Mouse (Mus musculus) E14TG2a.4 (cell line): ENCODE data around the gene Asic3.

Experiments
- H3K27me3 ChIP-seq: 2 replicates; pipeline ENCODE4 v1.6.1; 2014; ENCODE audit warnings: low read length, control low read depth; ENCODE audit not compliant: insufficient read depth
- H3K36me3 ChIP-seq: 2 replicates; pipeline ENCODE4 v1.6.1; 2014; ENCODE audit warnings: low read length, control low read depth; ENCODE audit not compliant: insufficient read depth
- H3K4me1 ChIP-seq: replicated peaks from 2 replicates; pipeline ENCODE4 v1.6.1; 2014; ENCODE audit warnings: low read depth, low read length, control low read depth
- H3K4me3 ChIP-seq: replicated peaks from 2 replicates; pipeline ENCODE4 v1.5.1; 2014; ENCODE audit warnings: mild to moderate bottlenecking, low read length
- H3K9me3 ChIP-seq: 2 replicates; pipeline ENCODE4 v1.6.1; 2014; ENCODE audit warnings: low read length, control low read depth
- CTCF ChIP-seq: conservative IDR thresholded peaks from 2 replicates; pipeline ENCODE4 v1.5.1; 2014; ENCODE audit warnings: low read length
- NANOG ChIP-seq: IDR thresholded peaks from 2 replicates; pipeline ENCODE4 v1.6.1; 2014; ENCODE audit warnings: borderline replicate concordance, low read length, mixed read lengths
- POU5F1 ChIP-seq: IDR thresholded peaks from 2 replicates; pipeline ENCODE4 v1.6.1; 2014; ENCODE audit warnings: low read length, borderline replicate concordance

The Asic3 gene

GRCm38 (mm10) chr5:24413042-24413693 is at the start of gene Asic3:
TSS of gene Asic3 (plus strand) at chr5:24413392.
- H3K9me3 ChIP-seq = no peaks in the 10 kb centered on the region
- peaks cover 18% of the 10 kb centered on the region for H3K36me3 ChIP-seq
- peaks cover 35% of the 10 kb centered on the region for H3K27me3 ChIP-seq
- TF ChIP-seq CTCF (no peak), NANOG (no peak), POU5F1 (no peak)
- H3K4me1 ChIP-seq = peaks cover 30% of the 10 kb centered on the region
- peak within 1 kb of the TSS; percentile 69 for H3K4me3 ChIP-seq

GRCm38 (mm10) chr5:24363467-24363866 is 49.7 kb upstream of the Asic3 start:
- Histone ChIP-seq H3K9me3 (no peaks in the 10 kb centered on the region), H3K4me3 (no peak overlapping the region), H3K36me3 (0 out of 2 replicates have a peak, but pooled peaks cover 12% of the 10 kb centered on the region), H3K4me1 (peaks cover 77% of the 10 kb centered on the region), H3K27me3 (peaks cover 16% of the 10 kb centered on the region)
- TF ChIP-seq CTCF (no peak), NANOG (no peak), POU5F1 (no peak)

GRCm38 (mm10) chr5:24364061-24364460 is 49.1 kb upstream of the Asic3 start:
- H3K4me1 ChIP-seq = peaks cover 82% of the 10 kb centered on the region
- H3K9me3 ChIP-seq = no peaks in the 10 kb centered on the region
- peaks cover 16% of the 10 kb centered on the region for H3K27me3 ChIP-seq
- peak overlapping the region; percentile 71 for H3K4me3 ChIP-seq
- H3K36me3 ChIP-seq = 0 out of 2 replicates have a peak, but pooled peaks cover 12% of the 10 kb centered on the region
- TF ChIP-seq POU5F1 (no peak), CTCF (no peak), NANOG (no peak)

- TF ChIP-seq POU5F1 (no peak), NANOG (no peak), CTCF (no peak)
- Histone ChIP-seq H3K4me3 (peak within 1 kb of the TSS; percentile 71), H3K27me3 (peaks cover 16% of the 10 kb centered on the region), H3K36me3 (0 out of 2 replicates have a peak, but pooled peaks cover 12% of the 10 kb centered on the region), H3K9me3 (no peaks in the 10 kb centered on the region), H3K4me1 (peaks cover 86% of the 10 kb centered on the region)
Observed at GRCm38 (mm10) chr5:24364508-24364907, 48.7 kb upstream of the Asic3 start, which contains the start of gene Nos3. TSS of gene Nos3 (plus strand) at chr5:24364810.

GRCm38 (mm10) chr5:24364963-24365362 is 48.2 kb upstream of the Asic3 start:
- H3K27me3 ChIP-seq = peaks cover 16% of the 10 kb centered on the region
- H3K4me3 ChIP-seq = peak overlapping the region; percentile 71
- H3K4me1 ChIP-seq = peaks cover 88% of the 10 kb centered on the region
- TF ChIP-seq CTCF (no peak), POU5F1 (no peak), NANOG (no peak)
- H3K36me3 ChIP-seq = 0 out of 2 replicates have a peak, but pooled peaks cover 12% of the 10 kb centered on the region
- no peaks in the 10 kb centered on the region for H3K9me3 ChIP-seq

- H3K36me3 ChIP-seq = peaks cover 13% of the 10 kb centered on the region; the same call in 1 of the 2 replicates
- H3K27me3 ChIP-seq = peaks cover 16% of the 10 kb centered on the region
- no peaks in the 10 kb centered on the region for H3K9me3 ChIP-seq
- peaks cover 84% of the 10 kb centered on the region for H3K4me1 ChIP-seq
- peak overlapping the region; percentile 71 for H3K4me3 ChIP-seq
- TF ChIP-seq NANOG (no peak), CTCF (no peak), POU5F1 (no peak)
Observed at GRCm38 (mm10) chr5:24365528-24365927, 47.7 kb upstream of the Asic3 start.

GRCm38 (mm10) chr5:24366426-24366825 is 46.8 kb upstream of the Asic3 start:
- H3K4me1 ChIP-seq = peaks cover 76% of the 10 kb centered on the region
- H3K4me3 ChIP-seq = no peak overlapping the region
- H3K27me3 ChIP-seq = peaks cover 16% of the 10 kb centered on the region
- no peaks in the 10 kb centered on the region for H3K9me3 ChIP-seq
- TF ChIP-seq NANOG = no peak
- TF ChIP-seq CTCF = no peak
- TF ChIP-seq POU5F1 = no peak
- H3K36me3 ChIP-seq = peaks cover 16% of the 10 kb centered on the region; the same call in 1 of the 2 replicates

GRCm38 (mm10) chr5:24369767-24370166 is 43.4 kb upstream of the Asic3 start:
- no peak overlapping the region for H3K4me3 ChIP-seq
- peaks cover 43% of the 10 kb centered on the region for H3K4me1 ChIP-seq
- TF ChIP-seq CTCF = no peak
- no peak for TF ChIP-seq POU5F1
- no peak for TF ChIP-seq NANOG
- H3K9me3 ChIP-seq = no peaks in the 10 kb centered on the region
- H3K36me3 ChIP-seq = peaks cover 29% of the 10 kb centered on the region; the same call in 1 of the 2 replicates
- peaks cover 12% of the 10 kb centered on the region for H3K27me3 ChIP-seq
